Mouse (Mus musculus) stomach, embryonic 14.5 days (tissue): ENCODE results near the gene Gm10318. TPM values are rescaled to one million over a fixed set of nuclear protein-coding genes. Genes with fewer than 3 reads are reported as not detected.

ENCODE experiments used
- ATAC-seq: fragments of 200-750 bp; cut with Nextera tagmentation; 2 replicates; pipeline ENCODE4 v1.8.0; 2017; ENCODE audit warnings: low read depth, moderate TSS enrichment; ENCODE audit not compliant: insufficient number of reproducible peaks, insufficient read depth, low FRiP score
- H3K27ac ChIP-seq: fragments of 300-500 bp; sonication (generic); 2 replicates; pipeline ENCODE4 v1.5.1; 2014; ENCODE audit warnings: mild to moderate bottlenecking, low read length, moderate library complexity, mixed read lengths
- H3K27me3 ChIP-seq: fragments of 300-500 bp; sonication (generic); 2 replicates; pipeline ENCODE4 v1.6.1; 2014; ENCODE audit warnings: low read length, control low read depth, mixed read lengths; ENCODE audit not compliant: control insufficient read depth, insufficient read depth
- H3K36me3 ChIP-seq: fragments of 300-500 bp; sonication (generic); 2 replicates; pipeline ENCODE4 v1.6.1; 2014; ENCODE audit warnings: mild to moderate bottlenecking, control low read depth, low read length, moderate library complexity, mixed read lengths; ENCODE audit not compliant: control insufficient read depth, insufficient read depth
- H3K4me1 ChIP-seq: fragments of 300-500 bp; sonication (generic); 2 replicates; pipeline ENCODE4 v1.6.1; 2014; ENCODE audit warnings: low read length, control low read depth, mixed read lengths; ENCODE audit not compliant: control insufficient read depth, insufficient read depth
- H3K4me2 ChIP-seq: fragments of 300-500 bp; sonication (generic); replicated peaks from 2 replicates; pipeline ENCODE4 v1.6.1; 2014; ENCODE audit warnings: low read depth, low read length, control low read depth
- H3K4me3 ChIP-seq: fragments of 300-500 bp; sonication (generic); 2 replicates; pipeline ENCODE4 v1.5.1; 2014; ENCODE audit warnings: low read depth, low read length, control low read depth
- H3K9ac ChIP-seq: fragments of 300-500 bp; sonication (generic); replicated peaks from 2 replicates; pipeline ENCODE4 v1.6.1; 2014; ENCODE audit warnings: low read depth, mild to moderate bottlenecking, control low read depth, low read length, moderate library complexity, mixed read lengths
- H3K9me3 ChIP-seq: fragments of 300-500 bp; sonication (generic); 2 replicates; pipeline ENCODE4 v1.6.1; 2016; ENCODE audit warnings: low read depth, low read length, control low read depth; ENCODE audit not compliant: control insufficient read depth
- WGBS: fragments of 180-500 bp; shearing (Covaris S2); extraction: QIAGEN DNeasy Blood & Tissue Kit; methylation state at CpG from one replicate; pipeline ENCODE4 v1.1.7; 2014; 5-methylcytosine and 5-hydroxymethylcytosine counted together
- polyA plus RNA-seq: library from polyadenylated mRNA; unstranded; fragments of >200 nt; fragmentation: Nextera tagmentation; extraction: Ambion mirVana; gene quantifications from 2 replicates; pipeline ENCODE4 v1.2.1, GENCODE M21; 2014

Gene Gm10318
- polyA plus RNA-seq, 1 experiment from 2014 or later = not detected

DNA sequence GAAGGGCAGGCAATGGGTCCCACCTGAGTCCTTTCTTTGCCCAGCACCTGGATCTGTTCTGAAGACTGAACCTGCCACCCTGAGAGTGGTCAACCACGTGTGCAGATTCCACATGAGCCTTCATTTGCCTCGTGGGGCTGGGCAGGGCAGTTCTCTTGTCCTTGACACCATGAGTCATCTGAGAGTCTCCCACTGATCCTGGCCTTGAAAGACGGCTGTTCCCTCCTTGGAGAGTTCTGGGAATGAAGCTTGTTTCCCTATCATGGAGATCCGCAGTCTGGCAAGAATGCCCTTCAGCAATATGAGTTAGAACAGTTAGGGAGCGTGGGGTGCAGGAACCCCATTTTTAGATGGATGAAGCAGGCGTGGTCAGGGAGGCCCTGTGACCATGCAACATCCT, 13.7 kb upstream of the Gm10318 start:
- Histone ChIP-seq H3K9ac (no peak overlapping the region), H3K27ac (no peak overlapping the region), H3K36me3 (no peaks in the 10 kb centered on the region), H3K4me2 (no peak overlapping the region), H3K4me3 (no peak overlapping the region), H3K9me3 (peaks cover 6% of the 10 kb centered on the region; the same call in 1 of the 2 replicates), H3K4me1 (no peaks in the 10 kb centered on the region), H3K27me3 (no peaks in the 10 kb centered on the region)
- 79% methylated on average over 6 of the region's 6 CpGs for WGBS
- ATAC-seq = no peak

GRCm38 (mm10) chr10:77846503-77846902, 6.2 kb upstream of the Gm10318 start, which contains the start of gene Gm36176:
TSS of gene Gm36176 (plus strand) at chr10:77846803.
- Histone ChIP-seq H3K4me2 (no peak within 1 kb of the TSS), H3K27me3 (no peaks in the 10 kb centered on the region), H3K4me3 (no peak within 1 kb of the TSS), H3K4me1 (no peaks in the 10 kb centered on the region), H3K36me3 (no peaks in the 10 kb centered on the region), H3K9ac (no peak within 1 kb of the TSS), H3K27ac (no peak within 1 kb of the TSS), H3K9me3 (peaks cover 6% of the 10 kb centered on the region; the same call in 1 of the 2 replicates)
- WGBS = 61% methylated on average over 3 of the region's 3 CpGs
- no peak for ATAC-seq

DNA sequence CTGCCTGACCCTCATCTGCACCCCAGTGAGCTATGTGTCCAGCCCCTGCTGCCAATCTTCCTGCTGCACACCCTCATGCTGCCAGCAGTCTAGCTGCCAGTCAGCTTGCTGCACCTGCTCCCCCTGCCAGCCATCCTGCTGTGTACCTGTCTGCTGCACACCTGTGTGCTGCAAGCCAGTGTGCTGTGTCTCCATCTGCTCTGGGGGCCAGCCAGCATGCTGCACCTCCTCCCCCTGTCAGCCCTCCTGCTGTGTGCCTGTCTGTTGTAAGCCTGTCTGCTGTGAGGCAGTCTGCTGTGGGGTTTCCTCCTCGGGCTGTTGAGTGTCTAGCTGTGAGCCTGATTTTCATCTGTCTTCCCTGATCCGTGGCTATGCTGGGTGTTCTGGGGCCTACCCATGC, 5.7 kb upstream of the Gm10318 start:
- no peak for ATAC-seq
- Histone ChIP-seq H3K4me1 (no peaks in the 10 kb centered on the region), H3K27me3 (no peaks in the 10 kb centered on the region), H3K9ac (no peak overlapping the region), H3K4me3 (no peak overlapping the region), H3K9me3 (peaks cover 6% of the 10 kb centered on the region; the same call in 1 of the 2 replicates), H3K4me2 (no peak overlapping the region), H3K36me3 (no peaks in the 10 kb centered on the region), H3K27ac (no peak overlapping the region)
- 35% methylated on average over 2 of the region's 2 CpGs for WGBS

DNA sequence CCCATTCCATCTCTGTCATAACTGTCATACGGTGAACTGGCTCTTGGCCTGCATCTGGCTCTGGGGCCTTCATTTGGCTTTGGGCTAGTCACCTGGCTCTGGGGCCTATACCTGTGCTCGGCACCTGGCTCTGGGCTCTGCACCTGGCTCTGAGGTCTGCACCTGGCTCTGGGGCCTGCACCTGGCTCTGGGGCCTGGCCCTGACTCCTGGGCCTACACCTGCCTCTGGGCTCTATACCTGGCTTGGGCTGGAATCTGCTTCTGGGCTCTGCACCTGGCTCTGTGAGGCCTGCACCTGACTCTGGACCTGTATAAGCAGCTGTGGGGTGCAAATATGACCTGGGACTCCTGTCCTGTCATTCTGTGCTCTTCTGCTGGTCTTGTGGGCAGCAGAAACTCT, 5.1 kb upstream of the Gm10318 start:
- Histone ChIP-seq H3K9me3 (peaks cover 6% of the 10 kb centered on the region; the same call in 1 of the 2 replicates), H3K36me3 (no peaks in the 10 kb centered on the region), H3K27me3 (no peaks in the 10 kb centered on the region), H3K9ac (no peak overlapping the region), H3K27ac (no peak overlapping the region), H3K4me1 (no peaks in the 10 kb centered on the region), H3K4me3 (no peak overlapping the region), H3K4me2 (no peak overlapping the region)
- no peak for ATAC-seq
- WGBS = 85% methylated on average over 2 of the region's 2 CpGs

GRCm38 (mm10) chr10:77861675-77862074, 9.0 kb downstream of the Gm10318 start, which contains the start of gene Gm3285:
TSS of gene Gm3285 (plus strand) at chr10:77861975.
- Histone ChIP-seq H3K9ac (no peak within 1 kb of the TSS), H3K4me3 (no peak within 1 kb of the TSS), H3K27me3 (no peaks in the 10 kb centered on the region), H3K4me1 (0 out of 2 replicates have a peak, but pooled peaks cover 2% of the 10 kb centered on the region), H3K36me3 (no peaks in the 10 kb centered on the region), H3K27ac (no peak within 1 kb of the TSS), H3K9me3 (no peaks in the 10 kb centered on the region), H3K4me2 (no peak within 1 kb of the TSS)
- 48% methylated on average over 7 of the region's 7 CpGs for WGBS
- ATAC-seq = no peak

GRCm38 (mm10) chr10:77864067-77864761, 11.6 kb downstream of the Gm10318 start:
- Histone ChIP-seq H3K9me3 (no peaks in the 10 kb centered on the region), H3K9ac (no peak overlapping the region), H3K4me3 (peak overlapping the region; percentile 3; the same call in 1 of the 2 replicates), H3K36me3 (no peaks in the 10 kb centered on the region), H3K27ac (no peak overlapping the region; the same call in 1 of the 2 replicates), H3K27me3 (no peaks in the 10 kb centered on the region), H3K4me1 (0 out of 2 replicates have a peak, but pooled peaks cover 2% of the 10 kb centered on the region), H3K4me2 (peak overlapping the region; percentile 31)
- peak; percentile 89 for ATAC-seq
- WGBS = 30% methylated on average over 14 of the region's 14 CpGs

DNA sequence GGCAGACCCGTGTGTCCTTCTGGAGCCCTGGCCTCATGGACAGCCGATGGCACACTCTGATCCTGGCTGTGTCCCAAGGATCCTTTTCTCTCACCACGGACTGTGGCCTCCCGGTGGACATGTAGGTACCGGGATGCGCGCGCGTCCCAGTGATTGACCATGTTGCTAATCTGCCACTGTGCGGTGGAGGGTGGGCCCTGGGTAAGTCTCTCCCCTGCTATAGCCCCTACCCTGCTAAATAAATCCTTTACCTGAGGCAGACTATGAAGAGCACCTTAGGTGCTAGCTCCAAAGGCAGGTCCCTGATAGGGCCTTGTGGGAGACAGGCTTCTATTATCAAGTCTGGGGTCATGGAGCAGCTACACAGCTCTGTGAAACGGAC, 12.1 kb downstream of the Gm10318 start:
- 34% methylated on average over 11 of the region's 11 CpGs for WGBS

GRCm38 (mm10) chr10:77867546-77867945, 14.9 kb downstream of the Gm10318 start:
- H3K9me3 ChIP-seq = no peaks in the 10 kb centered on the region
- no peak overlapping the region for H3K27ac ChIP-seq
- H3K36me3 ChIP-seq = no peaks in the 10 kb centered on the region
- H3K4me3 ChIP-seq = no peak overlapping the region
- 25% methylated on average over 1 of the region's 1 CpGs for WGBS
- H3K27me3 ChIP-seq = no peaks in the 10 kb centered on the region
- H3K4me1 ChIP-seq = 0 out of 2 replicates have a peak, but pooled peaks cover 2% of the 10 kb centered on the region
- no peak for ATAC-seq
- H3K4me2 ChIP-seq = no peak overlapping the region
- H3K9ac ChIP-seq = no peak overlapping the region

More for the DNA sequence above, 12.1 kb downstream of the Gm10318 start:
- H3K27me3 ChIP-seq = no peaks in the 10 kb centered on the region
- H3K36me3 ChIP-seq = no peaks in the 10 kb centered on the region
- ATAC-seq = peak; percentile 2; the same call in 1 of the 2 replicates
- H3K4me3 ChIP-seq = peak overlapping the region; percentile 3; the same call in 1 of the 2 replicates
- H3K4me2 ChIP-seq = peak overlapping the region; percentile 31
- H3K9me3 ChIP-seq = no peaks in the 10 kb centered on the region
- H3K4me1 ChIP-seq = 0 out of 2 replicates have a peak, but pooled peaks cover 2% of the 10 kb centered on the region
- no peak overlapping the region for H3K9ac ChIP-seq
- H3K27ac ChIP-seq = no peak overlapping the region
